Mouse (Mus musculus) hindbrain, embryonic 12.5 days (tissue): Measurements from ENCODE around the gene Slbp. TPM values are rescaled to one million over a fixed set of nuclear protein-coding genes. Genes with fewer than 3 reads are reported as not detected.

Experiments
- ATAC-seq: fragments of 200-750 bp; cut with Nextera tagmentation; 2 replicates; pipeline ENCODE4 v1.8.0; 2017; ENCODE audit warnings: moderate TSS enrichment; ENCODE audit not compliant: low FRiP score
- H3K27ac ChIP-seq: fragments of 300-500 bp; sonication (generic); 2 replicates; pipeline ENCODE4 v1.5.1; 2016; ENCODE audit warnings: mild to moderate bottlenecking
- H3K27me3 ChIP-seq: fragments of 300-500 bp; sonication (generic); 2 replicates; pipeline ENCODE4 v1.6.1; 2016; ENCODE audit warnings: mild to moderate bottlenecking
- H3K36me3 ChIP-seq: fragments of 300-500 bp; sonication (generic); 2 replicates; pipeline ENCODE4 v1.6.1; 2016; ENCODE audit warnings: mild to moderate bottlenecking
- H3K4me1 ChIP-seq: fragments of 300-500 bp; sonication (generic); 2 replicates; pipeline ENCODE4 v1.6.1; 2016
- H3K4me2 ChIP-seq: fragments of 300-500 bp; sonication (generic); replicated peaks from 2 replicates; pipeline ENCODE4 v1.6.1; 2016; ENCODE audit warnings: mild to moderate bottlenecking
- H3K4me3 ChIP-seq: fragments of 300-500 bp; sonication (generic); 2 replicates; pipeline ENCODE4 v1.5.1; 2016; ENCODE audit warnings: mild to moderate bottlenecking
- H3K9ac ChIP-seq: fragments of 300-500 bp; sonication (generic); 2 replicates; pipeline ENCODE4 v1.6.1; 2016; ENCODE audit warnings: mild to moderate bottlenecking, moderate library complexity
- H3K9me3 ChIP-seq: fragments of 300-500 bp; sonication (generic); replicated peaks from 2 replicates; pipeline ENCODE4 v1.6.1; 2016; ENCODE audit warnings: mild to moderate bottlenecking
- WGBS: fragments of 180-500 bp; shearing (Covaris S2); methylation state at CpG from one replicate; pipeline ENCODE4 v1.1.7; 2016; 5-methylcytosine and 5-hydroxymethylcytosine counted together
- polyA plus RNA-seq: library from polyadenylated mRNA; unstranded; fragments of >200 nt; fragmentation: Nextera tagmentation; extraction: Ambion mirVana; gene quantifications from 2 replicates; pipeline ENCODE4 v1.2.1, GENCODE M21; 2016

The Slbp gene
- polyA plus RNA-seq, 1 experiment from 2014 or later = 186 TPM

DNA sequence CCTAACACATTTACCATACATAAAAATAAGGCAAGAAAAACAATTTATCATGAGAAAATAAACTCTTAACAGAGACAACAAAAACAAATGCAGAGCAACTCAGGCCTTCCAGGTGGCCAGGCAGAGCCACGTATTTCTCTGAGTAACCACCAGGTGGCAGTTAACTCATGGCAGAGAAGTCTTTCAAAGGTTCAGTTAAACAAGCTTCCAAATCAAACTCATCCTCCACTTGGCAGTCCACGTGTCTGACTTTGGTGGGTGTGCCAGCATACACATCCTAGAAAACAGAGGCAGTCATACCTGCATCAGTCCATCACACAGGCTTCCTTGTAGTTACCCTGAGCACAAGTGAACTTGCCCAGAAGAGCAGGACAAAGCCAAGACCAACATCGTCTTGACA, 11.7 kb downstream of the Slbp start:
- H3K4me3 ChIP-seq = no peak overlapping the region
- WGBS = 45% methylated on average over 3 of the region's 3 CpGs
- H3K9me3 ChIP-seq = no peaks in the 10 kb centered on the region
- H3K9ac ChIP-seq = no peak overlapping the region
- no peaks in the 10 kb centered on the region for H3K4me1 ChIP-seq
- ATAC-seq = no peak
- H3K27me3 ChIP-seq = no peaks in the 10 kb centered on the region
- H3K36me3 ChIP-seq = peaks cover 51% of the 10 kb centered on the region
- no peak overlapping the region for H3K4me2 ChIP-seq
- no peak overlapping the region for H3K27ac ChIP-seq

DNA sequence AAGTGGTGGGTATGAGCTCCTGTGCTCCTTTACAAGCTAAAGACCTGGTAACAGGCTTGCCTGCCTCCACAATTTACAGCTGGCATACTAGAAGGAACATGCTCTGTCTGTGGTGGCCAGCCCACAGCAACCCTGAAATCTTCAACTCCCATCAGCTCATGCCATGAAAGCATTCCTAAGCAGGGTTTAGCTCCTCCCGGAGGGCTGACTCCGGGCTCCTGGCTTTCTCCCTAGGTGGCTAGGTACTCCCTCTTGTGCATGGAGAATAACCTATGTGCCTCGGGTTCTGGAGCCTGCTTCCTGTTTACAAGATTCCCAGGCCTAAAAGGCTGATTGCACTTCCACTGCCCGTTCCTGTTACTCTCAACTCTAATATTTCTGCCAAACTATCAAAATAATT, 13.5 kb downstream of the Slbp start:
- ATAC-seq = no peak
- no peak overlapping the region for H3K27ac ChIP-seq
- no peaks in the 10 kb centered on the region for H3K27me3 ChIP-seq
- H3K4me3 ChIP-seq = no peak overlapping the region
- no peaks in the 10 kb centered on the region for H3K4me1 ChIP-seq
- no peaks in the 10 kb centered on the region for H3K9me3 ChIP-seq
- WGBS = 68% methylated on average over 4 of the region's 4 CpGs
- H3K4me2 ChIP-seq = no peak overlapping the region
- no peak overlapping the region for H3K9ac ChIP-seq
- peaks cover 45% of the 10 kb centered on the region for H3K36me3 ChIP-seq

DNA sequence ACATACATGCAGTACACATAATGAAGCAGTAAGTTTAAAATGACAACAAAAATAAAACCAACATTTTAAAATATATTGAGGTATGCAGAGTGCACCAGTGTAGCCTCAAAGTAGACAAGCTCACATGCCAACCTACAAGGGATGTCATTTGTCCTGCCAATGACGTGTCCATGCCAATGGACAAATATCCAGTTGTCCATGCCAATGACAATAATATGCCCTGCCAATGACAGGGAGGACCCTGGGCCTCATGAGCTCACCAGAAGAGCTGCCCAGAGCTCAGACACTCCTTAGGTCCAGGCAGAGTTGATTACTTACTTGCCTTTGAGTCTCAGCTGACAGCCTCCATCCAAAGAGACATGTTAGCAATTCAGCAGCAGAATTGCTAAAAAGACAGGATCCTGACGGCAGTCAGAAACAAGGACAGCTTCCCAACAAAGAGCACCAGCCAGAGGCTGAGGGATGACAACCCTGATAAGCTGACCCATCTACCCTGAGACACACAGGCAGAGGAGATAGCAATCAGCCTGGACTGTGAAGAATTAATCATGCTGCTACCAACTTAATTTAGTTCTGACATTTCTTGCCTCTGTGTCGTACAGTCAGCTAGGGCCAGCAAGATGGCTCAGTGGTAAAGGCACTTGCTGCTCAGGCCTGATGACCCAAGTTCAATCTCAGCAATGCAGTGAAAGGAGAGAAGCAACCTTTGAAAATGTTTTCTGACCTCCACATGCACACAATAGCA, 14.6 kb downstream of the Slbp start:
- Histone ChIP-seq H3K36me3 (peaks cover 34% of the 10 kb centered on the region), H3K9me3 (no peaks in the 10 kb centered on the region), H3K9ac (no peak overlapping the region), H3K4me2 (no peak overlapping the region), H3K4me3 (no peak overlapping the region), H3K27ac (no peak overlapping the region), H3K27me3 (no peaks in the 10 kb centered on the region), H3K4me1 (no peaks in the 10 kb centered on the region)
- no peak for ATAC-seq
- 72% methylated on average over 3 of the region's 3 CpGs for WGBS

DNA sequence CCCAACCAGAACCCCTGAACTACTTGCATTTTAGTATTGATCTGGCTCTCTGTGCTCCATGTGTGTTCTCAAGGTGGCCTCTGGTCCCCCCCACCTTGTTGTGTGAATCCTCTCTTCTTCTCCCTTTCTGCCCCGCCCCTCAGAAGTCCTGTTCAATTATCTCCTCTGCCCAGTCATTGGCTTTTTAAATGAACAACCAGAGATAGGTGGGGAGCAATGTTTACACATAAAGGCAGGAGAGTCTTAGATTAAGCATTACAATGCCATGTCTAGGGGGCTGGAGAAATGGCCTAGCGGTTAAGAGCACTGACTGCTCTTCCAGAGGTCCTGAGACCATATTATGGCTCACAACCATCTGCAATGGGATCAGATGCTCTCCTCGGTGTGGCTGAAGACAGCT, 17.0 kb downstream of the Slbp start:
- H3K9ac ChIP-seq = no peak overlapping the region

DNA sequence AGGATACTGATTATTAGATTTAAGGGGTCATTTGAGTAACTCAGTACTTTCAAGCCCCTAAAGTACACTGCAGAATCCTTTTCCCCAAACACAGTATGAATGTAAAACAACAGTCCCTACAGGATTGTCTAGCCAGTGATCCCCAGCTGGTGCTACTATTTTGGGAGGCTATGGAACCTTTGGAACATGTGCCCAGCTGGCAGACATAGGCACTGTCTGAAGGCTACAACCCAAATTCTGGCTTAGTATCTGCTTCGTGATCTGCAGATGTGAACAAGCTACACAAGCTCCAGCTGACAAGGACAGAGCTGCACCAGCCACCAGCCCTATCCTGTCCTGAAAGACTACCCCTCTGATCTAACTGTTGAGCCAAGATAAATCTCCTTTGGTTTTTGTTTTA, 19.8 kb downstream of the Slbp start:
- WGBS = 89% methylated on average over 1 of the region's 1 CpGs

More for the DNA sequence above, 17.0 kb downstream of the Slbp start:
- peaks cover 4% of the 10 kb centered on the region for H3K4me1 ChIP-seq
- no peaks in the 10 kb centered on the region for H3K9me3 ChIP-seq
- no peak overlapping the region for H3K4me2 ChIP-seq
- ATAC-seq = no peak
- no peak overlapping the region for H3K27ac ChIP-seq
- 95% methylated on average over 3 of the region's 3 CpGs for WGBS
- H3K4me3 ChIP-seq = no peak overlapping the region
- H3K36me3 ChIP-seq = peaks cover 18% of the 10 kb centered on the region; the same call in 1 of the 2 replicates
- no peaks in the 10 kb centered on the region for H3K27me3 ChIP-seq

DNA sequence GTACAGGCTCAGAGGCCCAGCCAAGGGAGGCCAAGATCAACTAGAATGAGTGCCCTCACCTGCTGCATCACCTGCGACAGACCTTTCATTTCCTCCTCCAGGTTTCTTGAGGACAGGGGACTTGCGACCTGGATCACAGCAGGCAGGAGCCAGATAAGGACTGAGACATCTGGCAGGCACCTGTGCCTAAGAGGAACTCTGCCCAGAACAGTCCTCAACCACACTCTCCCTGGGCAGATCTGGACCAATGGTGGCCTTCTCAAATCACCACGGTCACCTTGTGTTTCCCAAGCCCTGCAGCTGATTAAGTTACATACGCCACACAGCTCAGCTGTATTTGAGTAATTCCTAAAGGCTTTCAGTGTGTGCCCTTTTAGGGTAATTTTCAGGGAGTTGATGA, 21.8 kb downstream of the Slbp start:
- no peak for ATAC-seq
- Histone ChIP-seq H3K4me3 (no peak overlapping the region; the same call in 1 of the 2 replicates), H3K4me2 (no peak overlapping the region; the same call in 1 of the 2 replicates)

More for the DNA sequence above, 19.8 kb downstream of the Slbp start:
- H3K9ac ChIP-seq = no peak overlapping the region
- ATAC-seq = no peak
- no peaks in the 10 kb centered on the region for H3K9me3 ChIP-seq
- H3K4me3 ChIP-seq = no peak overlapping the region
- 0 out of 2 replicates have a peak, but pooled peaks cover 10% of the 10 kb centered on the region for H3K36me3 ChIP-seq
- H3K4me2 ChIP-seq = no peak overlapping the region
- no peak overlapping the region for H3K27ac ChIP-seq
- H3K4me1 ChIP-seq = peaks cover 18% of the 10 kb centered on the region
- H3K27me3 ChIP-seq = no peaks in the 10 kb centered on the region

DNA sequence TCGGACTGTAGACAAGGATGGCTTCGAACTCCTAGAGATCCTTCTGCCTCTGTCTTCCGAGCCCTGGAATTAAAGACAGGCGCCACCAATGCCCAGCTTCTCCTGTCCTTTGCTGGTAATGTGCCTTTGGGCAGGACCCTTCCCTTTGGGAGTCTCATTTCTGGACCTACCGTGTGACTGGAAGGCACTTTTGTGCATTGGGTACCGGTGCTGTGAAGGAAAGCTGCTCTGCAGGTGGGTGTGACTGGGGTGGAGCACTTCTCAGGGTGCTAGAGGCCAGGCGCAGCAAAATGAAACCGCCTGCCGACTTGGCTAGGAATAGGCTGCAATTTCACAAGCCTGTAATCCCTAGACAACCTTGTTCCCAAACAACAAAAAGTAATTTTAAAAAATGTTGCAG, 22.3 kb downstream of the Slbp start:
- H3K27me3 ChIP-seq = no peaks in the 10 kb centered on the region
- 0 out of 2 replicates have a peak, but pooled peaks cover 6% of the 10 kb centered on the region for H3K36me3 ChIP-seq
- H3K27ac ChIP-seq = peak overlapping the region; percentile 60; the same call in 1 of the 2 replicates
- peaks cover 18% of the 10 kb centered on the region for H3K4me1 ChIP-seq
- peak overlapping the region; percentile 63 for H3K9ac ChIP-seq
- peak overlapping the region; percentile 83 for H3K4me3 ChIP-seq
- ATAC-seq = peak; percentile 33
- no peaks in the 10 kb centered on the region for H3K9me3 ChIP-seq
- peak overlapping the region; percentile 90 for H3K4me2 ChIP-seq
- 8% methylated on average over 9 of the region's 9 CpGs for WGBS

More for the DNA sequence above, 21.8 kb downstream of the Slbp start:
- H3K4me1 ChIP-seq = peaks cover 18% of the 10 kb centered on the region
- H3K27me3 ChIP-seq = no peaks in the 10 kb centered on the region
- no peaks in the 10 kb centered on the region for H3K9me3 ChIP-seq
- 61% methylated on average over 4 of the region's 4 CpGs for WGBS
- H3K27ac ChIP-seq = no peak overlapping the region
- 0 out of 2 replicates have a peak, but pooled peaks cover 6% of the 10 kb centered on the region for H3K36me3 ChIP-seq
- peak overlapping the region; percentile 2; the same call in 1 of the 2 replicates for H3K9ac ChIP-seq

DNA sequence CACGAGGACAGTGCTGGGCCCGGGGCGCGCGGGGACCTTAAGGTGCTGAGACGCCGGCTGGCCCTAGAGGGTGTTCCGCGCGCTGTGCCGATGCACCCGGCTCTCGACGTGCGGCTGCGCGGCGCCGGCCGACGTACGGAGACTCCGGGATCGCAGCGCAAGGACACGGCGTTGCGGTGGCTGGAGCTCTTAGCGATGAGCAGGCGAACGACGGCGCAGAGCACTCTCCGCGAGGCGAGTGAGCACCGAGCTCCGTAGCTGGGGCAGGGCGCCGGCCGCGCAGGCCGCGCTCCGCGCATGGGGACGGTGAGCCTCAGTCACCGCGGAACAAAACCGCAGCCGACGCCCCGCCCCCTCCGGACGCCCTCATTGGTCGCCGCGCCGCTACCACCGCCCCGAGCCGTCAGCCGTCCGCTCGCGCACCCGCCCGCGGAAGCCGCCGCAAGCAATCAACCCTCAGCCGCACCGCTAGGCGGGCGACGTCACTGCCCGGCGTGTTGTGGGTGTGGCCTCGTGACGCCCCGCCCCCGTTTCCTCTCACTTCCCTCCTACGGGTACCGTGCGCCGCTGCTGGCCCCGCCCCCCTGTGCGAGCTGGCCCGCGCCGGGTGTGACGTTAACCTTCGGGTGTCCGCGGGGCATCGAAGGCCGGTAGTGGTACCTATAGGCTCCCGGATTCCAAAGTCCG, 22.9 kb downstream of the Slbp start, which contains the start of the genes Fam53a and Gm9903:
Gene Fam53a, minus strand, starts transcription at position 335 of the 687 bp plus-strand sequence.
Gene Gm9903, plus strand, starts transcription at position 625 of the 687 bp plus-strand sequence.
- Histone ChIP-seq H3K27ac (peak within 1 kb of the TSS; percentile 86), H3K9ac (peak within 1 kb of the TSS; percentile 80), H3K9me3 (no peaks in the 10 kb centered on the region), H3K4me1 (peaks cover 18% of the 10 kb centered on the region), H3K4me3 (peak within 1 kb of the TSS; percentile 83), H3K4me2 (peak within 1 kb of the TSS; percentile 90), H3K27me3 (no peaks in the 10 kb centered on the region), H3K36me3 (0 out of 2 replicates have a peak, but pooled peaks cover under 1% of the 10 kb centered on the region)
- peak; percentile 96 for ATAC-seq
- under 1% methylated on average over 95 of the region's 99 CpGs for WGBS

DNA sequence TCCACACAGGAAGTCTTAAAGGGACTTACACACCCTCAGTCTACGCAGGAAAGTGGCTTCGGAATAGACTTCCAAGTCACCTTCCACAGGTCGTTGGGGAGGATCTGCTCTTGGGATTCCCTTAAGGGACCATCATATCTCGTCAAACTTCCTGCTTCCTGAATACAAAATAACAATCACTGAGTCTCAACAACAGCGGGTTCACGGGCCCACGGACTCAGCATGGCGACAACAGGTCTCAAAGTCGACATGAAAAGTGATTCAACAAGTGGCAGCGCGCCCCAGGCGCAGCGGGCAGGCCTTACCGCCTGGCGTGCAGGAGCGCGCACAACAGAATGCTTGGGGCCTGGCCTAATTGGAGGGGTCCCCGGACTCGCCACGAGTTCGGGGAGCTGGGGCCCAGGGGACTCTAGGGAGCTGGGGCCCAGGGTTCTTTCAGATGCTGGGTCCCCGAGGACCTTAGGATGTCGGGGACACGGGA, 23.5 kb downstream of the Slbp start:
- Histone ChIP-seq H3K4me3 (peak overlapping the region; percentile 83), H3K9ac (peak overlapping the region; percentile 80), H3K9me3 (no peaks in the 10 kb centered on the region), H3K4me1 (peaks cover 18% of the 10 kb centered on the region), H3K4me2 (peak overlapping the region; percentile 90), H3K36me3 (no peaks in the 10 kb centered on the region), H3K27me3 (no peaks in the 10 kb centered on the region), H3K27ac (peak overlapping the region; percentile 86)
- ATAC-seq = no peak; the same call in 1 of the 2 replicates
- 0% methylated on average over 24 of the region's 24 CpGs for WGBS

DNA sequence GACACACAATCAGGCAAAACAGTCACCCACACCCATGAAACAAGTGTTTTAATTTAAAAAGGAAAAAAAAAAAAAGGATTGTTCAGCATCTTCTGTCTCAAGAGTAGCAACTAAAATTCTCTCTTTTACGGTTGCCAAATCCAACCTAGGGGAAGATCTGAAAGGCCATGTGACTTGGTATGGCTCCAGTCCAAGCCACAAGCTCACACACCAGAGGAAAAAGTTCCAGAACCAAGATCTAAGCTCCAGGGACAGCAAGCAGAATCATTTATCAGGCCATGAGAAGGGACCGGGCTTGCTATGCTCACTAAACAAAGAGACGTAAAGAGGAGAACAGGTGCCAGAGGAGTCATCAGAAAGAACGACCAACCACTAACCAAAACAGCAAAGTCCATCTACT, 24.4 kb downstream of the Slbp start:
- ATAC-seq = no peak
- Histone ChIP-seq H3K4me2 (peak overlapping the region; percentile 90), H3K27ac (no peak overlapping the region), H3K4me1 (peaks cover 24% of the 10 kb centered on the region), H3K4me3 (peak overlapping the region; percentile 6; the same call in 1 of the 2 replicates), H3K9me3 (no peaks in the 10 kb centered on the region), H3K36me3 (no peaks in the 10 kb centered on the region), H3K9ac (0 out of 2 replicates have a peak overlapping the region, but pooled peaks have one; percentile 18), H3K27me3 (no peaks in the 10 kb centered on the region)
- WGBS = 49% methylated on average over 4 of the region's 4 CpGs

DNA sequence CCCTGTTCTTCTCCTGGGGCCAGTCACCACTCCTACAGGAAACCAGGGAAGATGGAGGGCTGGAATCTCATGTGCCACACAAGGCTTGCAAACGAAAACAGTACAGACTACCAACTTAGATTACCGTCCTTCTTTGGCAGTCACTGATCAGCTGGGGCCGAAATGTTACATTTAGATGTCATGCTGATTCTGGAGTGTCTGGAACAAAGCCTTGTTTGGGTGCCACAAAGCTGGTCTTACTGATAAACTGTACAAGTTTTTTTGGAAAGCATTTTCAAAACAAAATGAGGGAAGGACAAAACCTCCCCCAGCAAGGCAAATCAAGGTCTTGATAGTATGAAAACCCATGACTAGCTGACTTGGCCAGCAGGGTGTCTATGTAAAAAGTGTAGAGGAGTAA, 28.6 kb downstream of the Slbp start:
- H3K36me3 ChIP-seq = no peaks in the 10 kb centered on the region
- H3K27me3 ChIP-seq = no peaks in the 10 kb centered on the region
- H3K27ac ChIP-seq = 0 out of 2 replicates have a peak overlapping the region, but pooled peaks have one; percentile 12
- no peak overlapping the region for H3K9ac ChIP-seq
- ATAC-seq = no peak
- H3K4me1 ChIP-seq = peaks cover 13% of the 10 kb centered on the region
- WGBS = 77% methylated on average over 3 of the region's 3 CpGs
- no peaks in the 10 kb centered on the region for H3K9me3 ChIP-seq
- no peak overlapping the region for H3K4me2 ChIP-seq
- no peak overlapping the region for H3K4me3 ChIP-seq

DNA sequence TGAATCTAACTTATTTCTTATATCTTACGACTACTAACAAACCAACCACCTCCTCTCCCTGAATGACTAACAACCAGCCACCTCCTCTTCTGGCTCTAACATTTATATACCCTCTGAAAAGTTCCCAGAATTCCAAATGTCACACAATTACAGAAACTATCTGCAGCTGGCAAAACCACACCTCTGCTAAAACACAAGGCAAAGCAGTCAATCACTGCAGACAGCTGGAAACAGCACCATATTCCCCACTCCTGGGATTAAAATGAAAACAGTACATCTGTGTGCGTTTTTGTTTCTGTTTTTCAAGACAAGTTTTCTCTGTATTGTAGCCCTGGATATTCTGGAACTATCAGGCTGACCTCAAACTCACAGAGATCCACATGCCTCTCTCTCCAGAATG, 29.7 kb downstream of the Slbp start:
- no peak overlapping the region for H3K4me2 ChIP-seq
- WGBS = 88% methylated on average over 2 of the region's 2 CpGs
- no peaks in the 10 kb centered on the region for H3K27me3 ChIP-seq
- H3K9ac ChIP-seq = no peak overlapping the region
- no peak overlapping the region for H3K27ac ChIP-seq
- H3K4me3 ChIP-seq = no peak overlapping the region
- no peak for ATAC-seq
- peaks cover 5% of the 10 kb centered on the region for H3K4me1 ChIP-seq
- H3K36me3 ChIP-seq = no peaks in the 10 kb centered on the region
- H3K9me3 ChIP-seq = no peaks in the 10 kb centered on the region
